Mouse (Mus musculus) CH12.LX (cell line): ENCODE measurements at regions not wholly inside any gene's neighbourhood (a gene's known extent, or its start where the extent isn't known, plus 50 kb on each side); places are given as distances from the start of the nearest gene placed in this dataset.

Experiments used
- DNase-seq: peaks from one replicate; pipeline ENCODE4 v3.0.0-alpha.2; 2013; ENCODE audit errors: extremely low read depth
- H3K27ac ChIP-seq: 2 replicates; pipeline ENCODE4 v1.5.1; 2012; ENCODE audit warnings: low read depth, mild to moderate bottlenecking, control low read depth, moderate library complexity; ENCODE audit not compliant: insufficient read depth
- H3K27me3 ChIP-seq: replicated peaks from 2 replicates; pipeline ENCODE3; 2012; ENCODE audit warnings: inconsistent platforms
- H3K36me3 ChIP-seq, 2 experiments: replicated peaks in 1 of 2; 2 replicates each; pipeline versions ENCODE3 to v1.6.1; 2012; ENCODE audit warnings: inconsistent platforms in 1 of 2, low read length in 1 of 2, mild to moderate bottlenecking in 1 of 2, mixed read lengths in 1 of 2, moderate library complexity in 1 of 2; ENCODE audit not compliant: control insufficient read depth in 1 of 2, insufficient read depth in 1 of 2
- H3K4me1 ChIP-seq, 2 experiments: 2 replicates each; pipeline ENCODE4 v1.6.1; 2012; ENCODE audit warnings: inconsistent platforms in 1 of 2, moderate library complexity in 1 of 2; ENCODE audit not compliant: insufficient read depth in 2 of 2, control insufficient read depth in 1 of 2
- H3K4me2 ChIP-seq: 2 replicates; pipeline ENCODE4 v1.6.1; 2012; ENCODE audit warnings: low read depth, mild to moderate bottlenecking, control low read depth; ENCODE audit not compliant: poor library complexity, insufficient read depth, severe bottlenecking
- H3K4me3 ChIP-seq, 3 experiments: fragments of 150-350 bp in 1 of 3; sonication (generic) in 1 of 3; replicated peaks in 1 of 3; 2 replicates each; pipeline versions ENCODE3 to v1.5.1; 2011 to 2012; ENCODE audit warnings: low read depth in 2 of 3, low read length in 2 of 3, mild to moderate bottlenecking in 2 of 3, moderate library complexity in 2 of 3, control low read depth in 1 of 3, improper control_type of control experiment in 1 of 3, inconsistent platforms in 1 of 3, mixed read lengths in 1 of 3; ENCODE audit not compliant: poor library complexity in 1 of 3
- H3K79me2 ChIP-seq: replicated peaks from 2 replicates; pipeline ENCODE4 v1.6.1; 2012; ENCODE audit warnings: mild to moderate bottlenecking, moderate library complexity; ENCODE audit not compliant: control insufficient read depth, poor library complexity, insufficient read depth, severe bottlenecking; ENCODE audit errors: extremely low read depth
- H3K9ac ChIP-seq: 2 replicates; pipeline ENCODE4 v1.6.1; 2012; ENCODE audit warnings: low read depth, mild to moderate bottlenecking, control low read depth, moderate library complexity; ENCODE audit not compliant: insufficient read depth
- H3K9me3 ChIP-seq: replicated peaks from 2 replicates; pipeline ENCODE3; 2012; ENCODE audit warnings: low read length, inconsistent platforms, mixed read lengths
- EP300 ChIP-seq: IDR thresholded peaks from 2 replicates; pipeline ENCODE4 v1.6.1; 2011; ENCODE audit warnings: low read length, improper control_type of control experiment
- GABPA ChIP-seq: IDR thresholded peaks from 2 replicates; pipeline ENCODE4 v1.6.1; 2012; ENCODE audit warnings: low read depth, low read length, improper control_type of control experiment, inconsistent platforms; ENCODE audit not compliant: insufficient replicate concordance
- IRF4 ChIP-seq: IDR thresholded peaks from 2 replicates; pipeline ENCODE4 v1.6.1; 2014; ENCODE audit warnings: low read depth, mild to moderate bottlenecking, inconsistent platforms, low read length, improper control_type of control experiment
- JUND ChIP-seq: conservative IDR thresholded peaks from 2 replicates; pipeline ENCODE4 v1.6.1; 2011; ENCODE audit warnings: low read depth, low read length, improper control_type of control experiment
- MEF2A ChIP-seq: IDR thresholded peaks from 2 replicates; pipeline ENCODE4 v1.6.1; 2014; ENCODE audit warnings: low read depth, mild to moderate bottlenecking, inconsistent platforms, low read length, improper control_type of control experiment, borderline replicate concordance
- MXI1 ChIP-seq: IDR thresholded peaks from 2 replicates; pipeline ENCODE4 v1.6.1; 2011; ENCODE audit warnings: mild to moderate bottlenecking, low read depth, low read length, improper control_type of control experiment
- NELFE ChIP-seq: IDR thresholded peaks from 2 replicates; pipeline ENCODE4 v1.6.1; 2011; ENCODE audit warnings: low read depth, low read length, improper control_type of control experiment
- PAX5 ChIP-seq: IDR thresholded peaks from 2 replicates; pipeline ENCODE4 v1.6.1; 2012; ENCODE audit warnings: low read length, inconsistent platforms, mixed read lengths
- RAD21 ChIP-seq: IDR thresholded peaks from 2 replicates; pipeline ENCODE4 v1.6.1; 2011; ENCODE audit warnings: low read depth, mild to moderate bottlenecking, low read length, improper control_type of control experiment, moderate library complexity
- SIN3A ChIP-seq: IDR thresholded peaks from 2 replicates; pipeline ENCODE4 v1.6.1; 2012; ENCODE audit warnings: low read length, improper control_type of control experiment, inconsistent platforms
- UBTF ChIP-seq: IDR thresholded peaks from 2 replicates; pipeline ENCODE4 v1.6.1; 2012; ENCODE audit warnings: low read depth, mild to moderate bottlenecking, inconsistent platforms, low read length, improper control_type of control experiment, moderate library complexity
- ZNF384 ChIP-seq: IDR thresholded peaks from 2 replicates; pipeline ENCODE4 v1.6.1; 2012; ENCODE audit warnings: low read depth, low read length, improper control_type of control experiment, inconsistent platforms
- dilution Hi-C: fragments of 300-500 bp; cut with MboI; formaldehyde crosslinking; loops from 2 replicates; pipeline ENCODE4 v1.14.3; 2020; ENCODE audit warnings: low sequenced_read_pairs; ENCODE audit not compliant: extremely low pct_unique_long_range_greater_than_20kb, extremely low pct_ligation_motif_present
- in situ Hi-C: fragments of 300-500 bp; cut with MboI; formaldehyde crosslinking; loops from 3 replicates; pipeline ENCODE4 v1.14.3; 2019; ENCODE audit warnings: low sequenced_read_pairs, low pct_ligation_motif_present, low pct_unique_long_range_greater_than_20kb, mixed read lengths

DNA sequence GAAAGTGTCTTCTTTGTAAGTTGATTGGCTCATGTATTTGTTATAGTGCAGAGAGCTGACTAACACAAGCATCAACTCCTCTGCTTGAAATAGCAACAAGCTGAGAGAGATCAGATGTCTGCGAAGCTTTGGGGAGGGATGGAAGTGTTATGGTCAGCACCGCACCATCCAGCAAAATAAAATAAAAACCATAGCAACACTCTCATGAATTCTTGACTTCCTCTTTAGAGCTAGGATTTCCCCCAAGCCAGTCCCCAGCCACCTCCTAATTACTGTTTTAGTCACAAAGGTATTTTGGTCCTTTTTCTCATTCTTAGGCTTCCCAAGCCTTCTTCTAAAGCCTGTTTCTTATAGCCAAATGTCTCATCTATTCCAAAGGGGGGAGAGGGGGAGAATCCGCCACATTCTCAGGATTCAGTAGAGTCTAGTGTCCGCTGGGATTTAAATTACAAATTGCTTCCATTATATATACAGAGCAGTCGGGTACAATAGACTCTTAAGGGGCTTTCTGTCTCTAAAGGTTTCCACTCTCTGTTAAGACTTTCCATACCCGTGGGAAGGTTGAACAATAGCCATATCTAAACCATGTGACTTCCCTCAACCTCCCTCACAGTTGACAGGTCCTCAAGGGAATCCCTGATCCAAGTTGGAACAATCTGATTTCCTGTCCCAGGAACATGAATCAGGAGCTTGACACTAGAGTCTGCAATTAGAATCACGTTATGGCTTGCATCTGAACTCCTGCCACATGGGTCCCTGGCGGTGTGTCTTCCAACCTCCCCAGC, 386.7 kb downstream of the Rapgef2 start:
- Histone ChIP-seq H3K4me1 (peaks cover 0 to 26% of the 10 kb centered on the region in 2 experiments; a peak in 2 of 4 replicates), H3K9me3 (no peaks in the 10 kb centered on the region), H3K4me2 (no peak overlapping the region), H3K4me3 (no peak overlapping the region), H3K79me2 (no peaks in the 10 kb centered on the region), H3K27ac (no peak overlapping the region), H3K36me3 (no peaks in the 10 kb centered on the region), H3K9ac (no peak overlapping the region), H3K27me3 (no peaks in the 10 kb centered on the region)
- in situ Hi-C loops: no loop called here
- TF ChIP-seq EP300 (0 out of 2 replicates have a peak, but pooled peaks have one; percentile 24), PAX5 (no peak), SIN3A (no peak), MEF2A (peak; percentile 59; the same call in 1 of the 2 replicates), MXI1 (no peak)
- DNase-seq: peak; percentile 67
- dilution Hi-C loops: no loop called here

DNA sequence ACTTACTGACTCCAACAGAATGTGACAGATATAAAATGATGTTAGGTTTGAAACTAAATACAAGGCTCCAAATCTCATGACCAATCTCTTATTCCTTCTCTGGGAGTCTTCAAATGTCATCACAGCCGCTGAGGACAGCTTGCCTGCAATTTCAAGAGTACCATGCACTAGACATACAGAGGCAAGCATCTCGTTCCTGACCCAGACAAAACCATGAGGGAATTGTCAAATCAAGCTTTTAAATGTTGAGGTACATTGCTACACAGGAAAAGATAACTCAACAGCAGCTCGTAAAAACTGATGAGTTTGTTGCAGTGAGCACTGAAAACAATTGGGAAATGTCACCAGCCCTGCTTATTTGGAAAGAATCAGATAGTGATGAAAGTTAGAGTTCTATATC, 397.0 kb downstream of the Rapgef2 start:
- dilution Hi-C loops (no loop called here), in situ Hi-C loops (no loop called here)
- Histone ChIP-seq H3K36me3 (no peaks in the 10 kb centered on the region), H3K4me3 (no peak overlapping the region), H3K27me3 (no peaks in the 10 kb centered on the region), H3K4me2 (no peak overlapping the region), H3K4me1 (no peaks in the 10 kb centered on the region), H3K27ac (no peak overlapping the region), H3K9ac (no peak overlapping the region), H3K9me3 (no peaks in the 10 kb centered on the region), H3K79me2 (no peaks in the 10 kb centered on the region)
- no peak for TF ChIP-seq GABPA
- no peak for TF ChIP-seq NELFE
- TF ChIP-seq UBTF: no peak
- TF ChIP-seq IRF4: no peak
- no peak for TF ChIP-seq ZNF384
- TF ChIP-seq JUND: no peak
- DNase-seq: no peak

DNA sequence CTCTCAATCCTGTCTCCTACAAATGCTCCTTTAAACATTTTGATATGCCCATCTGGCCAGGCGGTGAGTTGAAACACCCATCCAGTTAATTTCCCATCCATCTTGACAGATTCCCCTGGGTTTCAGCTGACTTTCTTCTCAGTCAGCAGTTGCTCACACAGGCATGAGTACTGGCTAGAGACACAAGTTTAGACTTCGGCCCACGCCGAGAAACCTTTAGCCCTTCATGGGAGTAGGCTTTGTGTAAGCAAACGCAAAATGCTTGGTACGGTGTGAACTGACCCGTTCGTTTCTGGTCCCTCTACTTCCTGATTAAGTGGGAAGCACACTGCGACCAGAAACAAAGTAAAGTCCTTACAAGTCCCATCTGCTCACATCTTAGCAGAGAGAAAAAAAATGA, 401.6 kb downstream of the Rapgef2 start:
- no peak overlapping the region for H3K4me2 ChIP-seq
- H3K4me1 ChIP-seq: no peaks in the 10 kb centered on the region
- no peaks in the 10 kb centered on the region for H3K9me3 ChIP-seq
- no peak for TF ChIP-seq RAD21
- in situ Hi-C loops (no loop called here), dilution Hi-C loops (no loop called here)
- H3K9ac ChIP-seq: no peak overlapping the region
- H3K27ac ChIP-seq: no peak overlapping the region
- H3K36me3 ChIP-seq: no peaks in the 10 kb centered on the region
- no peaks in the 10 kb centered on the region for H3K79me2 ChIP-seq
- no peak for DNase-seq
- no peaks in the 10 kb centered on the region for H3K27me3 ChIP-seq
- H3K4me3 ChIP-seq: no peak overlapping the region
